Mouse (Mus musculus): ENCODE measurements around the gene Atp2a2. TPM values are rescaled to one million over a fixed set of nuclear protein-coding genes. Genes with fewer than 3 reads are reported as not detected.

The Atp2a2 gene
- total and polyA plus RNA-seq, 3 experiments, result 61.6 to 158 (median 80.9) TPM

DNA sequence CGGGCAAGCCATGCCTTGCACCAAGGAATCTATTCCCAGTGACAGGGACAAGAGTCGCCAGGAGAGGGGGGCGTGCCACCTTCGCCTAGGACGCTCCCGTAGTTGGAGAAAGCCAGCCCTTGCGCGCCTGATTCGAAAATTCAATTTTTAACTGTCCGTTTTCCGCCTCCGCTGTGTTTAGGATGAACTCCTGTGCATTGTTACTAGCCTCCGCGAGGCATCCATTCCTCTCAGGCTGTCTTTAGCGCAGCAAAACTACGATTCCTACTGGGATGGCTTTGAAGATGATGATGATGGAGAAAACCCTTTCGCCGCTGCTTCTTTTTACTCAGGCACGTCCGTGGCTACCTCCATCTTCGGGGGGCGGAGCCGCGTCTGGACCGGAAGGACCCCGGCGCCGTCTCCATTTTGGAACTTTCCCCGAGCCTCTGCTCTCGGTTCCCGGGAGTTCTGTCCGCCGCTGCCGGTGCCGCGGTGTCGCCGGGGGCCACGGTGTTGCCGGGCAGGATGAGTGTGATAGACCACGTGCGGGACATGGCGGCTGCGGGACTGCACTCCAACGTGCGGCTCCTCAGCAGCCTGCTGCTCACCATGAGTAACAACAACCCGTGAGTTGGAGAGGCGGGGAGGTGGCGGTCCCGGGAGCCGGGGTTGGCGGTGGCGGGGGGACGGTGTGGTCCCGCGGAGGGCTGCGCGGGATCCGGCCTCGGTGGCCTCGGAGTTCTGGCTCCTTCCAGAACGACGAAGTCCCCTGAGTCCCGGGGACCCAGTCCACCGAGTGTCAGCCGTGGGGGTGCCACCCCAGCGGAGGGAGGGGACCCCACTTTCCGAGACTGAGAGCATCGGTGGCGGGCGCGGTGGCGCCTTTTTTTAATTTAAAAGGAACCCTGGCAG, 79.7 kb downstream of the Atp2a2 start (continued):
- TF ChIP-seq ELF1 (IDR thresholded peaks at IDR 0.05; ENCODE audit: low read depth, low read length) (peak; percentile 70), ZKSCAN1 (IDR thresholded peaks at IDR 0.05; ENCODE audit: borderline replicate concordance, low read depth, low read length) (no peak), POLR2A (IDR thresholded peaks at IDR 0.05; ENCODE audit: low read depth, low read length) (peak; percentile 84), GABPA (IDR thresholded peaks at IDR 0.05; ENCODE audit: insufficient replicate concordance, low read depth, low read length) (no peak), TBP (conservative IDR thresholded peaks at IDR 0.05; ENCODE audit: low read depth, low read length) (0 out of 2 replicates have a peak, but pooled peaks have one; percentile 46), BHLHE40 (IDR thresholded peaks at IDR 0.05; ENCODE audit: low read depth, low read length) (no peak), MAZ (IDR thresholded peaks at IDR 0.05; ENCODE audit: low read depth, low read length) (0 out of 2 replicates have a peak, but pooled peaks have one; percentile 17), CHD2 (IDR thresholded peaks at IDR 0.05; ENCODE audit: low read length) (no peak), CHD1 (IDR thresholded peaks at IDR 0.05; ENCODE audit: low read depth, low read length) (no peak)

DNA sequence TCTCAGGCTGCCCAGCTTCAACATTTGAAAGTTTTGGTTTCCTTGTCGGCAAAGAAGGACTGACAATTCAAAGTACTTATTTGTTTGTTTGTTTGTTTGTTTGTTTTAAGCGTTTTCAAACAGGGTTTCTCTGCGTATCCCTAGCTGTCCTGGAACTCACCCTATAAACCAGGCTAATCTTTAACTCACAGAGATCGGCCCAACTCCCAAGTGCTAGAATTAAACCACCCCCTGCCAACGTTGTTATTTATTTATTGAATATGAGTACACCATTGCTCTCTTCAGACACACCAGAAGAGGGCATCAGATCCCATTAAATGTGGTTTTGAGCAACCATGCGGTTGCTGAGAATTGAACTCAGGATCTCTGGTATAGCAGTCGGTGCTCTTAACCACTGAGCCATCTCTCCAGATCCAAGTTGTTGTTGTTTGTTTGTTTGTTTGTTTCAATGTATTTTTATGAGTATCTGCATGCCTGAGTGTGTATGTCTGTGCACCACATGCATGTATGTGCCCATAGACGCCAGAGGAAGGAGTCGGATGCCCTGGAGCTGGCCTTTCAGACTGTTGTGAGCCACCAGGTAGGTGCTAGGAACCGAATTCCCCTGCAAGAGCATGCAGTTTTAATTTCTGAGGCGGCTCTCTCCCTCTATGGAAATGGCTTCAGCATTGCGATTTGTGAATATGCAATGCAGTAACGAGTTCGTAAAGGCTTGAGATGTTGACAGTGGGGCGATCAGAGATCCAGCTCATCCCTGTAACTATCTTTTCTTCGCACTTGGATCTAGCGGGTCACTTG, 80.6 kb downstream of the Atp2a2 start, which contains the start of gene Anapc7:
Gene Anapc7, plus strand, starts transcription at position 423 of the 798 bp plus-strand sequence.
- Histone ChIP-seq H3K4me1 (ENCODE audit: control insufficient read depth in 1 of 2, insufficient read depth in 2 of 2) (peaks cover 6 to 20% of the 10 kb centered on the region in 2 experiments; a peak in 3 of 4 replicates), H3K36me3 (replicated peaks in 1 of 2; ENCODE audit: control insufficient read depth in 1 of 2, insufficient read depth in 1 of 2, low read length in 1 of 2) (peaks cover 0 to 15% of the 10 kb centered on the region in 2 experiments), H3K27me3 (replicated peaks) (no peaks in the 10 kb centered on the region), H3K79me2 (replicated peaks; ENCODE audit: control insufficient read depth, extremely low read depth, insufficient read depth, poor library complexity, severe bottlenecking) (peaks cover 17% of the 10 kb centered on the region), H3K9ac (ENCODE audit: insufficient read depth, low read depth) (peak within 1 kb of the TSS; percentile 82), H3K4me2 (ENCODE audit: insufficient read depth, low read depth, poor library complexity, severe bottlenecking) (peak within 1 kb of the TSS; percentile 97), H3K27ac (ENCODE audit: insufficient read depth, low read depth) (peak within 1 kb of the TSS; percentile 56), H3K9me3 (replicated peaks; ENCODE audit: low read length) (no peaks in the 10 kb centered on the region), H3K4me3 (replicated peaks in 1 of 3; ENCODE audit: low read depth in 2 of 3, low read length in 2 of 3, poor library complexity in 1 of 3) (peak within 1 kb of the TSS; percentile 94 to 98 (median 95))
- dilution Hi-C loops (cut with MboI; ENCODE audit: extremely low pct_ligation_motif_present, extremely low pct_unique_long_range_greater_than_20kb, low sequenced_read_pairs), result no loop called here
- in situ Hi-C loops (cut with MboI; ENCODE audit: low pct_ligation_motif_present, low pct_unique_long_range_greater_than_20kb, low sequenced_read_pairs), result no loop called here
- DNase-seq (ENCODE audit: extremely low read depth), result peak; percentile 37
- TF ChIP-seq EP300 (IDR thresholded peaks at IDR 0.05; ENCODE audit: low read length) (no peak), CHD1 (IDR thresholded peaks at IDR 0.05; ENCODE audit: low read depth, low read length) (0 out of 2 replicates have a peak, but pooled peaks have one; percentile 51), MYC (IDR thresholded peaks at IDR 0.05; ENCODE audit: low read depth, low read length) (peak; percentile 42; the same call in 1 of the 2 replicates), UBTF (IDR thresholded peaks at IDR 0.05; ENCODE audit: low read depth, low read length) (no peak), USF1 (IDR thresholded peaks at IDR 0.05; ENCODE audit: low read depth, low read length) (no peak), MAZ (IDR thresholded peaks at IDR 0.05; ENCODE audit: low read depth, low read length) (0 out of 2 replicates have a peak, but pooled peaks have one; percentile 25), RCOR1 (conservative IDR thresholded peaks at IDR 0.05; ENCODE audit: low read depth, low read length) (0 out of 2 replicates have a peak, but pooled peaks have one; percentile 38), JUN (IDR thresholded peaks at IDR 0.05; ENCODE audit: insufficient read depth, low read depth, low read length) (no peak), RAD21 (IDR thresholded peaks at IDR 0.05; ENCODE audit: low read depth, low read length) (peak; percentile 5; the same call in 1 of the 2 replicates), CTCF (conservative IDR thresholded peaks at IDR 0.05 in 1 of 2, IDR thresholded peaks at IDR 0.05 in 1 of 2; ENCODE audit: low read depth in 2 of 2, low read length in 2 of 2) (peak in 1 of 2 experiments; percentile 41; a peak in 2 of 4 replicates)

All from CH12.LX (cell line).